Mouse (Mus musculus) urinary bladder, postnatal 25 days (tissue): ENCODE data around the gene Eif2ak4.

Experiments used
- DNase-seq: peaks from one replicate; pipeline ENCODE4 v3.0.0; 2022; ENCODE audit warnings: low spot score

The Eif2ak4 gene

DNA sequence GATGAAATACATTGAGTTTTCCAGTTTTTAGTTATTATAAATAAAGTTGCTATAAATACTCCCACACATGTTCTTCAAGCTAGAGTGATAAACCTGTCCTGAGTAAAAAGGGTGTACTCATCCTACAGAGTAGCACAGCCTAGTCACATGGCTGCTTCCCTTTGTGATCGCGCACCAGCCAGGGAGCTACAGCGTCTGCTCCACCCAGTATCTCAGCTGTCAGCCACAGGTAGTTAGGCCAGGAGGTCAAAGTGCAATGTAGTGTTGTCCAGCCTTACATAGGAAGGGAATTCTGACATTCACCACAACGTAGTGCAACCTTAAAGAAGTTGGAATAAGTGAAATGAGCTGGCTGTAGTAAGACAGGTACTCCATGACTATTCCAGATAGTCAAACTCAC is 17.1 kb downstream of the Eif2ak4 start:
- no peak for DNase-seq

DNA sequence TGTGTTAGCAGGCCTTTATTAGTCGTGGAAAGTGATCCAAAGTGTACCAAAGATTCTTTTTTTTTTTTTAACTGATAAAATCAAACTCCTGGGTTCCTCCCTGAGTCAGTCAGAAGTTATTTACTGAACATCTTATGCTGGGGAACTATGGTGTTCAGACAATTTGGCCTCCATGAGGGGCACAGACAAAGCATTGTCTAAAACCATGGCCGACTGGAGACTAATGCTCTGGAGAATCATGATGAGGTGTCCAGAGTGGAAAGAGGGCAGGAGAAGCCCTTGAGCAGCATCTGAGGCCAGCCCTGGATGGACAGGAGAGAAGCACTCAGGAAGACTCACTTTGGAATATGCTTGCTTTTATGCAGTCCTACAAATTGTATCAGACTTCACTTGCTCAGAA is 18.4 kb downstream of the Eif2ak4 start:
- DNase-seq, result no peak

DNA sequence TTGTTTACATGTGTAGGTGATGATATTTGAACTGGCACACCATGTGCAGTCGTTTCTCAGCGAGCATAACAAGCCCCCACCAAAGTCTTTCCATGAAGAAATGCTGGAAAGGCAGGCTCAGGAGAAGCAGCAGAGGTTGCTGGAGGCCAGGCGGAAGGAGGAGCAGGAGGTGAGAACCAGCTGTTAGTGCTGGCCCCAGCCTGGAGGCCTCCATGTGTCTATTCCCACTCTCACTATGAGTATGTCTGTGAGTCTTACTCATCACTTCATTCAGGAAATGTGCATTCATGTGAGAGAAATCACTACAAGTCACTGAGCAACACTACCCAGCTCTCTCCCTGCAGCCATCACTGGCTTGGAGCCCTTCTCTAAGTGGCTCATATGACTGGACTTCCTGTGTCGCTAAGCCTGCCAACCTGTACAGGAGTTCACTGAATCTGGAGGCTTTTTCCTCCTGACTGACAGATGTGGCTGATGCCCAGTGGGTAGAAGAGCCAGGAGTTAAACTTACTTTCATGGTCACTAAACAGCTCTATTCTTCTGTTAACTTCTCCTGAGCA is 20.0 kb downstream of the Eif2ak4 start:
- DNase-seq, result no peak

DNA sequence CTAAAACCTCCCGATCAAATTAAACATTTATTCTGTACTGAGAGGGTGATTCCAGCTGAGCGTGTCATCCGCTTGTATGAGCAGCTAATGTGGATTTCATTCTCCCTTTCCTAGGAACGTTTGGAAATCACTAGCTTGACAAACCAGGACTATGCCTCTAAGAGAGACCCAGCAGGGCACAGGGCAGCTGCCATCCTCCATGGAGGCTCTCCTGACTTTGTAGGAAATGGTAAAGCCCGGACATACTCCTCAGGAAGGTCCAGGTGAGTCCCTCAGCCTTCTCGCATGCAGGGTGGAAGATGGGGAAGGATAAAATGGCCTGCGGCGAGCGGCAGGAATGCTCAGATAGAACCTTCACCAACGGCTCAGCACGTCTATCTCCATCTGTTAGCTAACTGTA is 24.4 kb downstream of the Eif2ak4 start:
- no peak for DNase-seq

DNA sequence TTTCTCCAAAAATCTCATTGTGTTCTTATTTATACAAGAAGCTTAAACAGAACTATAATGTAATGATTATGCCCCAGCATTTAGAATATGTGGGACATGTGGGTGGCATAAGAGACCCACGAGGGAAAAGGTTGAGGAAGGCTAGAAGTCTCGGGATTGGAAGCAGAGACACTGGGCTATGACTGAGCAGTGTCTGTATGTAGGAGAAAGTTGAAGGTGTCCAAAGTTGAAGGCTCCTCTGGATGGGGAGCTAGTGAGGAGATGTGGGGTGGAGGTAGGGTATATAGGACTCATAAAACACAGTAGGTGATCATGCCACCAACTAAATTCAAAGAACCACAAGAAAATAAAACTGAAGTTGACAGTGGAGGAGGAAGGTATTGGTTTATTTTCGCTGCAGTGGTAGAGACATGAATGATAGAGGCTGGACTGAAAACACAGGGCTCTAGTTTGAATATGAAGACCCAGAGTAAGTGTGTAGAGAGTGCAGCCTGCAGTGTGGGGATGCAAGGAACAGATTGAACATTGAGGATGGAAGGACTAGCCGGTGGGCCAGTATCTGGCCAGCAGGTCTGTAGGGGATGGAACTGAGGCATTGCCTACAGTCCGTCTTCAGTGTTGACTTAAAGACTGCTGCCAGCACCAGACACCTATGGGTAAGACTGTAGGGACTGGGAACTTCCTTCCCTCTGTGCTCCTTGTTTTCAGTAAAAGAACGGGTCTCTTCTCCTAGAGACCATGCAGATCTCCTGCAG is 27.4 kb downstream of the Eif2ak4 start:
- DNase-seq, result no peak

DNA sequence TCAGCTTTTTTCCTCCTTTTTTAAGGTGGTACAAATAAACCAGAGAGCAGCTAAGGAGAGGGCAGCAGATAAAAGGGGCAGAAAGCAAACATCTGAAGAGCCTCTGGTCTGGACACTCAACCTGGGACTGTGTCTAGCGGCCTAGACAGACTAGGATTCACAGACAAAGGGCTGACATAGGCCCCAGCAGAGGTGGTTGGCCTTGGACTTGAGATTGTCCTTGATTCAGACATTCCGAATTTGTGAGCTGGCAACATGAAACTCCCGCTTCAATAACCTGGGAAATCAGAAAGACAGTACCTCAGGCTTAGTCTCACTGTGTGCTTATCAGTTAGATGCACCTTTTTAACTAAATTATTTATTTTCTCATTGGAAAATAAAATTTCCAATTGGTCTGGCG is 29.7 kb downstream of the Eif2ak4 start:
- DNase-seq, result no peak

DNA sequence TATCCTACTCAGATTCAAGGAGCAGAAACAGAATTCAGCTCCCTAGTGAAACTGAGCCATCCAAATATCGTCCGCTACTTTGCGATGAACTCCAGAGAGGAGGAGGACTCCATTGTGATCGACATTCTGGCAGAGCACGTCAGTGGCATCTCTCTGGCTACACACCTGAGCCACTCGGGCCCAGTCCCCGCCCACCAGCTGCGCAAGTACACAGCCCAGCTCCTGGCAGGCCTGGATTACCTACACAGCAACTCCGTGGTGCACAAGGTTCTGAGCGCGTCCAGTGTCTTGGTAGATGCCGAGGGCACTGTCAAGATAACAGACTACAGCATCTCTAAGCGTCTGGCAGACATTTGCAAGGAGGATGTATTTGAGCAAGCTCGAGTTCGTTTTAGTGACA is 33.5 kb downstream of the Eif2ak4 start:
- no peak for DNase-seq

DNA sequence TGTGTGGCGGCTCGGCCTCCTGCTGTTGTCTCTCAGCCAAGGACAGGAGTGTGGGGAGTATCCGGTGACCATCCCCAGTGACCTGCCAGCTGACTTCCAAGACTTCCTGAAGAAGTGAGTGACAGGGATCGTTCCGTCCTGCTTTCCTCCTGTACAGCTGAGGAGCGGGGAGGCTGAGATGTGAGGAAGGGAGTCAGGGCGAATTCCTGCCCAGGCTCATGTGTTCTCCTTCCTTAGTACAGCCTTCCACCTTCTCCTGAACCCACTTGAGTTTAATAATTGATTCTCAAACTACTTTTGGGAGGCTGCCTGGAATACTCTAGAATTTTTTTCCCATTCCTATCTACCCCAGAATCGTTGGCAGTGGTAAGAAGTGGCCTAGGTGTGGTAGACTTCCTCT is 34.0 kb downstream of the Eif2ak4 start:
- DNase-seq, result no peak

DNA sequence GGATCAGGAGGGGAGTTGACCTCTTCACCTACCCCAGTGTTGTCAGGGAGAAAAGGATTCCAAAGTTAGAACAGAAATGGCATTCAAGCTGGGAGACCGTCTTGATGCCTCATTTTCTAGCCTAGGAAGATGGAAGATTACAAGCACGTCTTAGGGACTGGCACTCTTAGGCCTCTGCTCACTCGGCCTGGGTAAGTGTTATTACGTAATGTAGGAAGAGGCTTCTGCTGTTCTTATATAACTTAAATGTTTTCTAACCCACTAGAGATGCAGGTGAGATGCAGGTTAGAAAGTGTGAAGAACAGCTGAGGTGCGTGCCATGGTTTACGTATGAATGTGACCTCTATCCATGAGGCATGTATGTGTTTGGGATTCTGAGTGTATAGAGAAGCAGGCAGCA is 39.9 kb downstream of the Eif2ak4 start:
- DNase-seq, result no peak

DNA sequence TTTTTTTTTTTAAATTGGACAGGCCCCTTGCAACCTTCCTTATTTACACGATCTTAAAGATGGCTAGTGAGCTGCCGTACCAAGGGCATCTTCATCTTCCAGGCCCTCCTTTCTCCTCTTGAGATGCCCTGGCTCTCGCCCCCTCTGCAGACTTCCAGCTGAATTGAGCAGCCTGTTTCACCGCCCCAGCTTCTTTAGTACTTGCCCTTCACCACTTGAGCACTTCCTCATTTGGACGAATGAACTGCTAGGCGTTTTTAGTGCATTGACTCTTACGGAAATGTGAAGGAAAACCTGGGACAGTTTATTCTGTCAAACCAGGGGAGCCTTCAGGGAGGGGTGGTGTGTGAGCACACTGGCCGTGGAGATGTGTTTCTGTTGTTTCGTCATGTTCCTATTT is 40.9 kb downstream of the Eif2ak4 start:
- no peak for DNase-seq

DNA sequence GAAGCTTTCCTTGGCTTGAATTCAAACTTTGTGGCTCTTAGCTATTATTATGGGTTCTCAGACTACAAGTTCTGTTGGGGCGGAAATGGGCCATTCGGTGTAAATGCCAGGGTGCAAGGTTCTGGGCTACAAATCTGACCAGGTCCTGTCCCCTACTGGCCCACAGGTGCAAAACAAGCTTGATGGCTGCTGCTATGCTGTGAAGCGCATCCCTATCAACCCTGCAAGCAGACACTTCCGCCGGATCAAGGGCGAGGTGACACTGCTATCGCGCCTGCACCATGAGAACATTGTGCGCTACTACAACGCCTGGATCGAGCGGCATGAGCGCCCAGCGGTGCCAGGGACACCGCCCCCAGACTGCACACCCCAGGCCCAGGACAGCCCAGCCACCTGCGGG is 42.2 kb downstream of the Eif2ak4 start:
- no peak for DNase-seq

DNA sequence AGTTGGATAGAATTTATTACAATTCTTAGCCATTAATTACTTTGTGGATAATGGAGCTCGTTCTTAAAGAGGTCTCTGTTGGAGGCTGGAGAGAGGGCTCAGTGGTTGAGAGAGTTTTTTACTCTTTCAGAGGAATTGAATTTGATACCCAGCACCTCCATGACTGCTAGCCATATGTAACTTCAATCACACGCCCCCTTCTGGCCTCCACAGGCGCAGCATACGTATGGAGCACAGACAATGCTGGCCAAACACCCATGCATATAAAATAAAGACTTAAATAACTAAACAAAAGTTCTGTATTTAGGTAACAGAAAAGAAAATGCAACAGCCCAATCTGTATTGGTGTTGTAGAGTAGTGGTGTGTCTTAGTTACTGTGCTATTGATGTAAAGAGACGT is 43.2 kb downstream of the Eif2ak4 start:
- peak; percentile 20 for DNase-seq

DNA sequence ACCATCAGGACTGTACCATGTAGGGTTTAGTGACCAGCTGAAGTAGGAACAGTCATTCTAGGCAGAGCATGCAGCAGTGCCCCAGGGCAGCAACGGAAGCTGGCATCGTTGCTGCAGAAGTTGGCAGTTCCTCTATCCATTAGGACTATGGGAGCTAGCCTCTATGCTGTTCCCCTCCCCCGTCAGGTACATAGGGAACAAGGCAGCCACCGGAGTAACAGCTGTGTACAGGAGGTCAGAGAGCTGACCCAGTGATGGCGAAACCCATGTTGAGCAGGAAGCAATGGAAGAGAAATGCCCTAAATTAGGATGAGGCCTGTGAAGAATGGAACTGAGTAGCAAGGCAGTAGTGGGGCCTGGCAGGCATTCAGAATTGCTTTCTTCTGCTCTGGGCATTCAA is 53.8 kb downstream of the Eif2ak4 start:
- DNase-seq, result no peak

DNA sequence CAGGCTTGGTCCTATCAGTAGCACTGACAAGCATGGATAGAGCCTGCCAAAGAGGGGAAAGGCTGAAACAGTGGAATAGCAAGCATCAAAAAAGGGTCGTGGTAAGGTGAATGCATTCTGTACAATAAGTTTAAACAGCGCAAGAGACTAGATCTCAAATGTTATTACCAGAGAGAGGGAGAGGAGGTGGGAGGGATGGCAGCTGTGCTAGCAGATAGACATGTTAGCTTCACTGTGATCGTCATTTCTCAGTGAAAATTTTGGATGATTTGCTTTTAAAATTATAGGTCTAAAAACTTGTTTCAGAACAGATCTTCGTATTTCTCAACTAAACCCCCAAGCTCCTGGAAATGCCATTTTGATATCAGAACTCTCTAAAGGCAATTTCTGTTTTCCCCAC is 54.3 kb downstream of the Eif2ak4 start:
- DNase-seq, result no peak

DNA sequence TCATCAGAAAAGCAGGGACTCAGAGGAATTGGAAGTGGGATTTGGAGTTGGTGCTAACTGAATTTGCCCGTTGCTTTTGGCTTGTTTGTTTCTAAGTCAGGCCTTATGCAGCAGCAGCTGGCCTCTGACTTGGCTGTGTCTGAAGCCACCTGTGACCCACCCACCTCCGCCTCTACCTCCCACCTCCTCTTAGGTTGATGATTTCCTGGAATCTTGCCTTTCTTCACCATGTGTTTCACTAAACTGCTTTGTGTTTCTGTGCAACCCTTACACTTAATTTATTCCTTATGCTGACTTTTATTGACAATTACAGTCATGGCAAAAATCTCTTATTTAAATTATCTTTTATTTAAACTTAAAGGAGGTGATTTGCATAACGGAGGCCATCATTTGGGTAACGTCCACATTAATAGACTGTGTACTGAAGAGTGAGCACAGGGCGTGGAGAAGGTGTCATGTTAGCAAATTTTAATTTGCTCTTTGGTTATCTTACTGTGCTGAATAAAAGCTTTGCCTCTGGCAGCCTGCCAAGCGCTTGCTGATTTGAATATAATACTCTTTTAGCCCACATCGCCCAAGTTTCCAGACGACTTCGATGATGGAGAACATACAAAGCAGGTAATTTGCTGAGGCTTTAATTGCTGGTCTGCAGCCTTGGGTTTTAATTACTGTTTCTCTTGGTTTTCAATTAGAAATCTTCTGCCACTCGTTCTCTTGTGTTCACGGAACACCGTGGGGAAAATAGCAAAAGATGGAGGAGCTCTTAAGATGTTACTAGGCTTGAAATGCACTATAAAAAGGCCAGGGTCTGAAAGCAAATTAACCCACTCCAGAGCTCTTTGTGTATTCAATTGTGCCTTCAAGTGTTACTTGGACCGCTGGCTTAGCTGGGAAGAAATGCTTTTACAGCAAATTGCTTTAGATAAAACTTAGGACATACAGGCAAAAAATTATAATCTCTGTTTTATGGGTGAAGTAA is 57.6 kb downstream of the Eif2ak4 start:
- no peak for DNase-seq

DNA sequence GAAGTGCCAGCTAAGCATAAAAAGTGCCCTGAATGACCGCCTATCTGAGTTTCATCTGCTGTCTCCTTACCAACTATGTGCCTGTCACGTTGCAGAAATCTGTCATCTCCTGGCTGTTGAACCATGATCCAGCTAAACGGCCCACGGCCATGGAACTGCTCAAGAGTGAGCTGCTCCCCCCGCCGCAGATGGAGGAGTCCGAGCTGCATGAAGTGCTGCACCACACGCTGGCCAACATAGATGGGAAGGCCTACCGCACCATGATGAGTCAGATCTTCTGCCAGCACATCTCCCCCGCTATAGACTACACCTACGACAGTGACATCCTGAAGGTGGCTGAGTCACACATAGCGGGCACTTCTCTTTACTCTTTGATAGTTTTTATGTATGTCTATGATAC is 59.8 kb downstream of the Eif2ak4 start:
- DNase-seq, result no peak

DNA sequence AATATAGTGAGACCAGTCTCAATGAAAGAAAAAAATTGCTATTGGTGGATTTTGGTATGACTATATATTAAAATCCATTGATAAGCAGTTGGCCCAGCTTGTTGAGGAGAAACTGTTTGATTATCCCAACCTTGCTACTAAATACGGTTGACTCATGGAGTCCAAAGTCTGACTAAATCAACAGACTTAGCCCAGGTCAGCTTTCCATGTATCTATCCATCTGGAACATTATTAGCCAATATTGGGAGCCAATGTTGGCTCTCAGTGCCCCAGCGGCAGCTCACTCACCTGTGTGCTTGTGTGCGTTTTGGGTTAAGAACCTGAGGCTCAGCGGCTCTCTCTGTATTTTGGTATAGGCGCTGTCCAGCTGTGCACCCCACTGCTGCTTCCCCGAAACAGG is 62.6 kb downstream of the Eif2ak4 start:
- no peak for DNase-seq

DNA sequence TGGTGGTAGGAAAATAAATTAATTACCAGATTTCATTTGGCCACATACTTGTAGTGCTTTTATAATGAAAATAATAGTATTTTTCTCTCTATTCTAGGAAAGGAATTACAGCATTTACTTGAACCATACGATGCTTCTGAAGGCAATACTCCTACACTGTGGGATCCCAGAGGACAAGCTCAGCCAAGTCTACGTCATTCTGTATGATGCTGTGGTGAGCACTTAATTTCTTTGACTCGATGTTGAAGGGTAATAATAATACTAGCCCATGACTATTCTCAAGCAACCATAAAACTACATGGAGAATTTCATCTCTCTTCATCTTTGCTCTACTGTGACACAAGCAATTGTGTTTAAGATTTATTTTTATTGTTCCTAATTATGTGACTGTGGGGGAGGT is 68.6 kb downstream of the Eif2ak4 start:
- no peak for DNase-seq

DNA sequence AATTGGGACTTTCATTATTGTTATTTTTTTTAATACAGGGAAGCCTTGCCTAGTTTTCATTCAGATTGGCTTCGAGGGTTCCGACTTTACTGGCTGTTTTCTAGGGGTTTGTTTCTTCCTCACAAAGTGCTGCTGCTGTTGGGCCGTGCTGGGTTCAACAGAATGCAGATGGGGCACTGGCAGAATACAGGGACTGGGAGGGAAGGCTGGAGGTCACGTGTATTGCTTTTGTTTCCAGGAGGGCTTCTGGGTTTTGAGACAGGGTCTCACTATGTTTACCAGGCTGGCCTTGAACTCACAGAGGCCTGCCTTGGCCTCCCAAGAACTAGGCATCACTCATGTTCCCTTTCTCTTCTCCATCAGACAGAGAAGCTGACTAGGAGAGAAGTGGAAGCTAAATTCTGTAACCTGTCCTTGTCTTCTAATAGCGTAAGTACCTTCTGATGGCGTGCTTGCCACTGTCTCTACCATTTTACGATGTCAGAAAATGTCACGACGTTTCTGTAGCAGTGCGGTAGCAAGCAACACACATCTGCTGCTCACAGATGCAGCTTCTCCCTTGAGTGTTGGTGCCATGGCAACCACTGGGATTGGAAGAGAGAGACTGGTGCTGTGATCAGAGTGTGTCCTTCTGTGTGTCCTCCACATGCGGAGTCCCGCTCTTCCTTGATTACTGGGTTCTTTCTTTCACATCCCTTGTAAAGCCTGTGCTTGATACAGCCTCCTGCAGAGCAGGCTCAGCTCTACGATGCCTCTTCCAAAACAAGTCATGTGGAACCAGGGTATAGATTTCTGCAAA is 69.2 kb downstream of the Eif2ak4 start:
- no peak for DNase-seq

DNA sequence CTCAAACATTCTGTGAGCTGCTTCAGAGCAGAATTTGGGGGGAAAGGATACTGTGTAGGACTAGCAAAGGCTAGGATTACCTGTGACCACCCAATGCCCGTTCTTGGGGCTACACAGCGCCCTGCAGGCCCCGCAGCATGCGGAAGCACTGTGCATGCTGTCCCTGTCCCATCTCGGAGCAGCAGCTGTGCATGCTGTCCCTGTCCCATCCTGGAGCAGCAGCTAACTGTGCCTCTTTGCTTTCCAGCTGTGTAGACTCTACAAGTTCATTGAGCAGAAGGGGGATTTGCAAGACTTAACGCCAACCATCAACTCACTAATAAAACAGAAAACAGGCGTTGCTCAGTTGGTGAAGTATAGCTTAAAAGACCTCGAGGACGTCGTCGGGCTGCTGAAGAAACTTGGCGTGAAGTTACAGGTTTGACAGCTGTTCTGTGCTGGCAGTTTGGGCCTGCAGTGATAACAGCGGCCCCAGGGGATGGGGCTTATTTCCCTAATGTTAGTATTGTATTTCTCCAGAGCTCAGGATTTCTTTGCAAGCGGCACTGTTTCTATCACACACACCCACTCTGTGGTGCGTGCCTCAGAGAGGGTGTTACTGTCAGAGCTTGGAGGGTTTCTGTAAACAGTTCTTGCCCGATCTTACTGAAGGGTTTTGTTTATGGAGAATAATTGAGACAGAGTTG is 73.2 kb downstream of the Eif2ak4 start:
- DNase-seq, result no peak

DNA sequence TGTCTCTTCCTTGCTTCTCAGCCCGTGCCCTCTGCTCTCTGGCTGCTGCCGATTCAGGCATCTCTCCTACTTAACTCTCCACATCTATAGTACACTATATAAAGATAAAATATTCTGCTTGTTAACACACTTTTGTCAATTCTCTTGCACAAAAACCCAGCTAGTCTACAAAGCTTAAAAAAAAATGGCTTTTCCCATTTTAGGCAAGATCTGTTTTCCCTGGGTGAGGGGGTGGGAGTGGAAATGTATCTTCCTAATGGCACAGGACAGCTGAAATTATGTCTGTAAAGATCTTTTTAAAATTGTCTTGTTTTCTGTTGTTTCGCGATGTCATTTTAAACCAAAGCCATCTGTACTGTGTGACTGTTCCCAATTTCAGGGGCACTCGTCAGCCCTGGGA is 75.1 kb downstream of the Eif2ak4 start:
- no peak for DNase-seq

DNA sequence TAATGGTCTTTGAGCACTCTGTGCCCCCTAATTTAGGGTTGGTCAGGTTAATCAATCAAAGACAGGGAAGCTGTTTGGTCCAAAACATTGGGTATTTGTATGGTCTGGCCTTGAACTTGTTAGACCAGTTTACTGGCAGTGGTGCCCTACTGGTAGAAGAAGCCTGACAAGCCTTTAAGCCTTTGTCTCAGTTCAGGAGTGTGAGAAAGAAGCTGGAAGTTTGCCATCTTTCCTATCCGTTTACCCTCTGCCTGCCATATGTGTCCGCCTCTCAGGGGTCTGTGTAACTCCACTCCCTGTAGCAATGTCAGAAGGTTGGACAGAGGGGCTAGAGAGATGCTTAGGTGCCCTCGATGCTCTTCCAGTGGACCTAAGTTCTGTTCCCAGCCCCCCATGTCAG is 76.0 kb downstream of the Eif2ak4 start:
- DNase-seq, result no peak
